Mouse (Mus musculus) cerebellum, adult 2 months (tissue): ENCODE measurements around the gene Atp6v1fnb.

Experiments
- CTCF ChIP-seq: fragments of 200-500 bp; IDR thresholded peaks from 2 replicates; pipeline ENCODE4 v1.5.1; 2011; ENCODE audit warnings: low read depth, mild to moderate bottlenecking, control low read depth, low read length, moderate library complexity, borderline replicate concordance; ENCODE audit not compliant: insufficient read depth
- POLR2A ChIP-seq: fragments of 200-500 bp; IDR thresholded peaks from 2 replicates; pipeline ENCODE4 v1.6.1; 2011; ENCODE audit warnings: low read length, control low read depth, borderline replicate concordance; ENCODE audit not compliant: insufficient read depth

DNA sequence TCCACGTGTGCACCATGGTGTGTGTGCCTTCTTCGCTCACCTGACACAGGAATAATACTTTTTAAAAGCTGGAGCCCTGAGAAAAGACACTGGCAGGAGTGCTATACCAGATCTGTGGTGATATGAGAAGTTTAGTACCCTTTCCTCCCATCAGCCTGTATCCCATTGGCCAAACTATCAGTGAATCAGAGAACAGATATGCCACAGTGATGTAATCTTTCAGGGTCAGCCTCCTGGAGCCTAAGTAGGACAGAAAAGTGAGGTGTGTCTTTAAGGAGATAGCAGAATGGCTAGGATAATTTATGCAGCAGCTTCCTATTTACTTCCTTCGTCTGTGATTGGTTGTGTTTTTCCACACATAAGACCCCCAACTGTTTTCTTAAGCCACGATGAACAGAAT lies 43.1 kb upstream of the Atp6v1fnb start:
- TF ChIP-seq POLR2A (no peak), CTCF (no peak)
